Mouse (Mus musculus) MEL (cell line): ENCODE measurements around the gene Kcnh1. TPM values are rescaled to one million over a fixed set of nuclear protein-coding genes. Genes with fewer than 3 reads are reported as not detected.

Source experiments
- DNase-seq: peaks from one replicate; pipeline ENCODE4 v3.0.0; 2011; ENCODE audit warnings: low read depth, low spot score
- H3K27ac ChIP-seq: 2 replicates; pipeline ENCODE4 v1.5.1; 2012; ENCODE audit warnings: low read depth, mild to moderate bottlenecking, control low read depth, low read length, moderate library complexity; ENCODE audit not compliant: control insufficient read depth
- H3K27me3 ChIP-seq, 2 experiments: fragments of 150-350 bp in 1 of 2; sonication (generic) in 1 of 2; 2 replicates each; pipeline ENCODE4 v1.6.1; 2012; ENCODE audit warnings: low read length in 2 of 2, mild to moderate bottlenecking in 2 of 2, improper control_type of control experiment in 1 of 2, moderate library complexity in 1 of 2; ENCODE audit not compliant: insufficient read depth in 2 of 2, control insufficient read depth in 1 of 2
- H3K36me3 ChIP-seq, 2 experiments: 2 replicates each; pipeline ENCODE4 v1.6.1; 2012 to 2014; ENCODE audit warnings: low read length in 2 of 2, improper control_type of control experiment in 1 of 2, inconsistent platforms in 1 of 2, mild to moderate bottlenecking in 1 of 2; ENCODE audit not compliant: insufficient read depth in 2 of 2, control insufficient read depth in 1 of 2
- H3K4me1 ChIP-seq, 2 experiments: fragments of 150-350 bp in 1 of 2; sonication (generic) in 1 of 2; 2 replicates each; pipeline ENCODE4 v1.6.1; 2012; ENCODE audit warnings: low read length in 2 of 2, improper control_type of control experiment in 1 of 2, mild to moderate bottlenecking in 1 of 2; ENCODE audit not compliant: insufficient read depth in 2 of 2, control insufficient read depth in 1 of 2
- H3K4me3 ChIP-seq, 2 experiments: fragments of 150-350 bp in 1 of 2; sonication (generic) in 1 of 2; 2 replicates each; pipeline ENCODE4 v1.5.1; 2012; ENCODE audit warnings: low read depth in 2 of 2, low read length in 2 of 2, mild to moderate bottlenecking in 2 of 2, moderate library complexity in 2 of 2, control low read depth in 1 of 2, improper control_type of control experiment in 1 of 2; ENCODE audit not compliant: control insufficient read depth in 1 of 2, insufficient read depth in 1 of 2
- H3K79me2 ChIP-seq: 2 replicates; pipeline ENCODE4 v1.6.1; 2012; ENCODE audit warnings: mild to moderate bottlenecking, low read length, moderate library complexity; ENCODE audit not compliant: control insufficient read depth, poor library complexity, insufficient read depth
- H3K9ac ChIP-seq: 2 replicates; pipeline ENCODE4 v1.6.1; 2012; ENCODE audit warnings: low read depth, mild to moderate bottlenecking, control low read depth, low read length, moderate library complexity; ENCODE audit not compliant: control insufficient read depth, poor library complexity, severe bottlenecking
- H3K9me3 ChIP-seq: fragments of 150-350 bp; sonication (generic); replicated peaks from 2 replicates; pipeline ENCODE4 v1.6.1; 2012; ENCODE audit warnings: mild to moderate bottlenecking, low read length, improper control_type of control experiment, moderate library complexity; ENCODE audit not compliant: insufficient read depth
- BHLHE40 ChIP-seq: IDR thresholded peaks from 2 replicates; pipeline ENCODE4 v1.6.1; 2012; ENCODE audit warnings: low read depth, mild to moderate bottlenecking, inconsistent platforms, low read length, improper control_type of control experiment, borderline replicate concordance
- CHD1 ChIP-seq: IDR thresholded peaks from 2 replicates; pipeline ENCODE4 v1.6.1; 2012; ENCODE audit warnings: low read depth, mild to moderate bottlenecking, inconsistent platforms, low read length, improper control_type of control experiment
- CHD2 ChIP-seq: IDR thresholded peaks from 2 replicates; pipeline ENCODE4 v1.6.1; 2011; ENCODE audit warnings: low read length, improper control_type of control experiment
- E2F4 ChIP-seq: IDR thresholded peaks from 2 replicates; pipeline ENCODE4 v1.6.1; 2011; ENCODE audit warnings: low read depth, low read length, improper control_type of control experiment, borderline replicate concordance
- ELF1 ChIP-seq: IDR thresholded peaks from 2 replicates; pipeline ENCODE4 v1.6.1; 2014; ENCODE audit warnings: low read depth, mild to moderate bottlenecking, inconsistent platforms, low read length, improper control_type of control experiment, moderate library complexity
- EP300 ChIP-seq, 2 experiments: IDR thresholded peaks; 2 replicates each; pipeline ENCODE4 v1.6.1; 2011; ENCODE audit warnings: improper control_type of control experiment in 2 of 2, low read length in 2 of 2, low read depth in 1 of 2, mild to moderate bottlenecking in 1 of 2
- GABPA ChIP-seq: IDR thresholded peaks from 2 replicates; pipeline ENCODE4 v1.6.1; 2012; ENCODE audit warnings: low read depth, mild to moderate bottlenecking, inconsistent platforms, low read length, improper control_type of control experiment, moderate library complexity
- GATA1 ChIP-seq: IDR thresholded peaks from 2 replicates; pipeline ENCODE4 v1.6.1; 2011; ENCODE audit warnings: low read depth, low read length, improper control_type of control experiment
- HCFC1 ChIP-seq: IDR thresholded peaks from 2 replicates; pipeline ENCODE4 v1.6.1; 2012; ENCODE audit warnings: low read depth, mild to moderate bottlenecking, inconsistent platforms, low read length, improper control_type of control experiment, moderate library complexity
- JUND ChIP-seq: IDR thresholded peaks from 2 replicates; pipeline ENCODE4 v1.6.1; 2011; ENCODE audit warnings: low read depth, mild to moderate bottlenecking, improper control_type of control experiment, low read length
- MAX ChIP-seq: IDR thresholded peaks from 2 replicates; pipeline ENCODE4 v1.6.1; 2011; ENCODE audit warnings: low read length, improper control_type of control experiment
- MAZ ChIP-seq: IDR thresholded peaks from 2 replicates; pipeline ENCODE4 v1.6.1; 2012; ENCODE audit warnings: low read depth, mild to moderate bottlenecking, inconsistent platforms, low read length, improper control_type of control experiment
- MXI1 ChIP-seq: IDR thresholded peaks from 2 replicates; pipeline ENCODE4 v1.6.1; 2011; ENCODE audit warnings: mild to moderate bottlenecking, low read depth, low read length, improper control_type of control experiment
- MYB ChIP-seq: IDR thresholded peaks from 2 replicates; pipeline ENCODE4 v1.6.1; 2011; ENCODE audit warnings: mild to moderate bottlenecking, low read depth, low read length, improper control_type of control experiment
- MYC ChIP-seq: IDR thresholded peaks from 2 replicates; pipeline ENCODE4 v1.6.1; 2011; ENCODE audit warnings: low read depth, mild to moderate bottlenecking, low read length, improper control_type of control experiment, moderate library complexity
- NELFE ChIP-seq: IDR thresholded peaks from 2 replicates; pipeline ENCODE4 v1.6.1; 2011; ENCODE audit warnings: low read depth, low read length, improper control_type of control experiment
- NRF1 ChIP-seq: IDR thresholded peaks from 2 replicates; pipeline ENCODE4 v1.6.1; 2014; ENCODE audit warnings: low read depth, mild to moderate bottlenecking, inconsistent platforms, low read length, improper control_type of control experiment, moderate library complexity; ENCODE audit not compliant: poor library complexity, insufficient read depth, severe bottlenecking
- POLR2A ChIP-seq, 2 experiments: IDR thresholded peaks; 2 replicates each; pipeline ENCODE4 v1.6.1; 2011 to 2012; ENCODE audit warnings: low read length in 2 of 2, mild to moderate bottlenecking in 2 of 2, control low read depth in 1 of 2, improper control_type of control experiment in 1 of 2, low read depth in 1 of 2, moderate library complexity in 1 of 2; ENCODE audit not compliant: control insufficient read depth in 1 of 2, insufficient read depth in 1 of 2, poor library complexity in 1 of 2
- POLR2AphosphoS2 ChIP-seq: IDR thresholded peaks from 2 replicates; pipeline ENCODE4 v1.6.1; 2011; ENCODE audit warnings: low read length, improper control_type of control experiment
- RAD21 ChIP-seq: IDR thresholded peaks from 2 replicates; pipeline ENCODE4 v1.6.1; 2011; ENCODE audit warnings: mild to moderate bottlenecking, low read depth, low read length, improper control_type of control experiment
- RCOR1 ChIP-seq: IDR thresholded peaks from 2 replicates; pipeline ENCODE4 v1.6.1; 2012; ENCODE audit warnings: low read depth, mild to moderate bottlenecking, inconsistent platforms, low read length, improper control_type of control experiment
- SIN3A ChIP-seq: IDR thresholded peaks from 2 replicates; pipeline ENCODE4 v1.6.1; 2012; ENCODE audit warnings: low read length, improper control_type of control experiment, inconsistent platforms
- TAL1 ChIP-seq: IDR thresholded peaks from 2 replicates; pipeline ENCODE4 v1.6.1; 2012; ENCODE audit warnings: mild to moderate bottlenecking, inconsistent platforms, low read length, moderate library complexity, mixed read lengths
- TBP ChIP-seq: IDR thresholded peaks from 2 replicates; pipeline ENCODE4 v1.8.0; 2011; ENCODE audit warnings: low read depth, low read length, improper control_type of control experiment
- UBTF ChIP-seq: IDR thresholded peaks from 2 replicates; pipeline ENCODE4 v1.6.1; 2012; ENCODE audit warnings: low read depth, mild to moderate bottlenecking, inconsistent platforms, low read length, improper control_type of control experiment, moderate library complexity, borderline replicate concordance; ENCODE audit not compliant: insufficient read depth
- USF1 ChIP-seq: IDR thresholded peaks from 2 replicates; pipeline ENCODE4 v1.6.1; 2014; ENCODE audit warnings: low read depth, mild to moderate bottlenecking, inconsistent platforms, low read length, improper control_type of control experiment, moderate library complexity
- USF2 ChIP-seq, 2 experiments: IDR thresholded peaks; 2 replicates each; pipeline ENCODE4 v1.6.1; 2011 to 2012; ENCODE audit warnings: improper control_type of control experiment in 2 of 2, low read length in 2 of 2, borderline replicate concordance in 1 of 2, inconsistent platforms in 1 of 2, low read depth in 1 of 2, mild to moderate bottlenecking in 1 of 2; ENCODE audit not compliant: insufficient read depth in 1 of 2
- ZC3H11A ChIP-seq: IDR thresholded peaks from 2 replicates; pipeline ENCODE4 v1.6.1; 2012; ENCODE audit warnings: low read depth, mild to moderate bottlenecking, inconsistent platforms, low read length, improper control_type of control experiment
- ZKSCAN1 ChIP-seq: IDR thresholded peaks from 2 replicates; pipeline ENCODE4 v1.6.1; 2012; ENCODE audit warnings: low read depth, mild to moderate bottlenecking, inconsistent platforms, low read length, improper control_type of control experiment, moderate library complexity
- polyA plus RNA-seq, 2 experiments: library from polyadenylated mRNA; stranded (reverse) in 1 of 2; unstranded in 1 of 2; fragments of >175 nt in 1 of 2; fragments of >200 nt in 1 of 2; gene quantifications; 2 replicates each; pipeline versions ENCODE4 v1.2.1 to v1.2.4; 2012; ENCODE audit warnings: low replicate concordance in 2 of 2, low read depth in 1 of 2; ENCODE audit not compliant: insufficient read length in 2 of 2, insufficient read depth in 1 of 2, missing spikeins in 1 of 2
- total RNA-seq: library from RNA; depleted of rRNA; stranded (reverse); fragments of 300-350 nt; gene quantifications from 2 replicates; pipeline ENCODE4 v1.2.3, GENCODE M21; 2012

Gene Kcnh1
- total and polyA plus RNA-seq, 3 experiments, result not detected

GRCm38 (mm10) chr1:192268878-192269277 is 78.3 kb downstream of the Kcnh1 start:
- no peak overlapping the region for H3K27ac ChIP-seq
- no peaks in the 10 kb centered on the region for H3K79me2 ChIP-seq
- no peak overlapping the region for H3K9ac ChIP-seq
- TF ChIP-seq BHLHE40, result no peak
- no peak for TF ChIP-seq NRF1
- no peak for TF ChIP-seq MYC
- TF ChIP-seq TBP, result no peak
- TF ChIP-seq USF1, result no peak
- TF ChIP-seq JUND, result no peak
- no peak for TF ChIP-seq CHD2
- no peak for TF ChIP-seq EP300 (IDR thresholded peaks at IDR 0.05; ENCODE audit: low read depth in 1 of 2, low read length in 2 of 2)
- TF ChIP-seq RAD21, result no peak
- no peak for TF ChIP-seq NELFE
- TF ChIP-seq ZC3H11A, result no peak
- no peak for TF ChIP-seq MYB
- TF ChIP-seq GABPA, result no peak
- TF ChIP-seq UBTF, result no peak
- TF ChIP-seq ZKSCAN1, result no peak
- no peak for TF ChIP-seq POLR2AphosphoS2
- TF ChIP-seq RCOR1, result no peak
- TF ChIP-seq HCFC1, result no peak
- no peak for TF ChIP-seq GATA1
- no peak for TF ChIP-seq SIN3A
- TF ChIP-seq, all 39 proteins: peak for 0
- Histone ChIP-seq H3K4me3 (no peak overlapping the region), H3K27me3 (no peaks in the 10 kb centered on the region), H3K9me3 (no peaks in the 10 kb centered on the region), H3K36me3 (no peaks in the 10 kb centered on the region; a peak in 1 of 4 replicates), H3K4me1 (peaks cover 0 to 22% of the 10 kb centered on the region in 2 experiments; a peak in 2 of 4 replicates)
- DNase-seq, result no peak

DNA sequence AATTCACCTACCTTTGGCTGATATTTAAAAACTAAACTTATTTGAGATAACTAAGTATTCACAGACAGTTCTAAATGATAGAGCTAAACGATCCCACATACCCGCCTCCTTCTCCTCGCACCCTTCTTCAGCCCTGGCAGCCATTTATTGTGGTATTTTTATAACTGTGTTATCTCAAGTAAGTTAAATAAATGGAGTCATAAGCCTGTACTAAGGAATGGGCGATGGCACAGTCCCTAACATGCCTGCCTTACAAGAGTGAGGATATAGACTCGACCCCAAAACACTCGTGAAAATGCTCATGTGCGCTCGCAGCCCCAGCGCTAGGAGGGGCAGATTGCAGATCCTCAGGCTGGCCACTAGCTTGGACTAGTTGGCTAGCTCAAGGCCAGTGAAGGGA is 79.3 kb downstream of the Kcnh1 start:
- no peaks in the 10 kb centered on the region; a peak in 1 of 4 replicates for H3K36me3 ChIP-seq
- no peaks in the 10 kb centered on the region for H3K79me2 ChIP-seq
- DNase-seq, result no peak
- H3K4me3 ChIP-seq, result no peak overlapping the region
- no peak overlapping the region for H3K9ac ChIP-seq
- H3K27me3 ChIP-seq, result no peaks in the 10 kb centered on the region
- no peak overlapping the region for H3K27ac ChIP-seq
- peaks cover 0 to 15% of the 10 kb centered on the region in 2 experiments; a peak in 2 of 4 replicates for H3K4me1 ChIP-seq
- H3K9me3 ChIP-seq, result no peaks in the 10 kb centered on the region
- no peak for TF ChIP-seq USF1
- no peak for TF ChIP-seq E2F4
- no peak for TF ChIP-seq CHD1
- TF ChIP-seq POLR2A (IDR thresholded peaks at IDR 0.05; ENCODE audit: control insufficient read depth in 1 of 2, insufficient read depth in 1 of 2, low read depth in 1 of 2, low read length in 2 of 2, poor library complexity in 1 of 2), result no peak
- TF ChIP-seq ELF1, result no peak
- TF ChIP-seq TAL1, result no peak
- no peak for TF ChIP-seq TBP
- TF ChIP-seq MXI1, result no peak
- TF ChIP-seq UBTF, result no peak
- TF ChIP-seq USF2 (IDR thresholded peaks at IDR 0.05; ENCODE audit: borderline replicate concordance in 1 of 2, insufficient read depth in 1 of 2, low read depth in 1 of 2, low read length in 2 of 2), result no peak
- TF ChIP-seq MAZ, result no peak
- TF ChIP-seq NRF1, result no peak
- no peak for TF ChIP-seq MAX
- TF ChIP-seq BHLHE40, result no peak
